Mouse (Mus musculus) activated CD4-positive, CD25-positive, alpha-beta regulatory T cell, adult 9 weeks (primary cell): ENCODE measurements around the gene Tmem81. TPM values are rescaled to one million over a fixed set of nuclear protein-coding genes. Genes with fewer than 3 reads are reported as not detected.

ENCODE experiments used
- polyA plus RNA-seq: library from polyadenylated mRNA; unstranded; fragments of 100-300 nt; shearing (Covaris generic); gene quantifications from one replicate; pipeline ENCODE4 v1.2.1, GENCODE M21; 2017

Gene Tmem81
- 11.9 TPM for polyA plus RNA-seq

GRCm38 (mm10) chr1:132506058-132506457 is at the start of gene Tmem81:
Gene Tmem81 (plus strand): TSS chr1:132506230.

GRCm38 (mm10) chr1:132476928-132477691 is 28.9 kb upstream of the Tmem81 start, which contains the start of gene Rbbp5:
Gene Rbbp5 (plus strand): TSS chr1:132477365.

DNA sequence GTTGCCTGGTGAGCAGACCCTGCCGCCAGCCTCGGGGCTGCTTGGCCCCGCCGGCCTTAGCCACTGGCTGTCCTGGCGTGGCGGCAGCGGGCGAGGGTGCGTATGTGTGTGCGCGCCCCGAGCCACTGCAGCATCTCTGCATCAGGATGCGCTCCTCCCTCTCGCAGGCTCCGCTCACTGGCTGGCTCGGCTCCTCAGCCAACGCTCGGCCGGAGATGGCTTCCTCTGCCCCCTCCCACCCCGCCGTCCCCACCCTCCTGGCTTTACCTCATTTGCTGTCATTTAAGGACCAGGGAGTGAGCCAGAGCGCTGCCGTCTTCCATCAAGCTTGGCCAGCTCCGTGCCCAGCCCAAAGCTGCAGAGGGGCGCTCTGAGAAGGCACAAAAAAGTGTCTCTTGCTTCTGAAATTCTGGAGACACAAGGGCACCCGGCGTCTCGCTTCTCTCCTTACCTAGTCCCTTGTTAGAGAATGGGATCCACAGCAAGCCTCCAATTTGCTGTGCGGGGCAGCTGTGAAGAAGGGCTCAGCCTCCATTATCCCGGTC is 36.8 kb downstream of the Tmem81 start, which contains the start of gene Cntn2:
TSS of gene Cntn2 (minus strand) at position 495 of the 545 bp plus-strand sequence.

Other genes with a start within 250 kb of the Tmem81 start
- not detected for gene Klhdc8a, start 207.6 kb upstream of the Tmem81 start, polyA plus RNA-seq
- gene Nuak2, start 190.1 kb upstream of the Tmem81 start, polyA plus RNA-seq = 4.3 TPM
- 3.7 TPM for gene Tmcc2, start 114.9 kb upstream of the Tmem81 start, polyA plus RNA-seq
- gene Dstyk, start 88.7 kb upstream of the Tmem81 start, polyA plus RNA-seq = 5.9 TPM
- 84.8 TPM for gene Rbbp5, start 28.9 kb upstream of the Tmem81 start, polyA plus RNA-seq
- gene Cntn2, start 37.0 kb downstream of the Tmem81 start, polyA plus RNA-seq = not detected
- not detected for gene Nfasc, start 235.6 kb downstream of the Tmem81 start, polyA plus RNA-seq